Mouse (Mus musculus): ENCODE measurements around the gene Msln. TPM values are rescaled to one million over a fixed set of nuclear protein-coding genes. Genes with fewer than 3 reads are reported as not detected.
A peak's percentile ranks its signal among the peaks of the same experiment; 100 is the strongest.

Gene Msln
- polyA plus RNA-seq, 1 experiment = 9.6 TPM

DNA sequence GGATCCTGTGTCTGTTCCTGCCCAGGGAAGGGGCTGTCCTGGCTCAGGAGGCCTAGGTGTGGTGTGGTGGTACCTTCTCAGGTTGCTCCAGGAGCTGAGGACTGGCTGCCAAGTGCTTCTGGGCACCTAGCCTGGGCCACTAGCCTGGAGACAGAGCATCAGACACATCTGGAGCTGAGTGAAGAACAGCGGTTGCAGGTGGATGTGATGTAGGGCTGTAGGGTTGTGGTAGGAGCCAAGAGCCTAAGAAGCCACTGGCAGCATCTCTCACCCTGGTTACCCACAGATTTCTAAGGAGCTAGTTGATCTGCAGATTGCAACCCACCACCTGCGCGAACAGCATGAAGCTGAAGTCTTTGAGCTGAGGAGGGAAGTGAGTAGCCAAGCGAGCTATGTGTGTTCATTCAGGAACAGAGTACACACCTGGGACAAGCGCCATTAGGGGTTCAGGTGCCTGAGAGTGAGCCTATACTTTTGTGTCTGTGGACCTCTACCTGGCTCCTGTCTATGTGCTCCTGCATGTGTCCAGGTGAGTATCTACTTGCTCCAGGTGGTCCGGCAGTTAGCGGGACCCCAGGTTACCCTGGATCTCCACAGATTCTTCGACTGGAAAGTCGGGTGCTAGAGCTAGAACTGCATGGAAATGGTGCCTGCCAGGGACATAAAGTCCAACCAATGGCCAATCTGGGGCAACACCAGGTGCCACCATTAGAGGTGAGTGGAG lies 32.8 kb upstream of the Msln start:
- Histone ChIP-seq H3K9me3 (replicated peaks; ENCODE audit: control insufficient read depth, insufficient read depth, low read length, poor library complexity, severe bottlenecking) (no peaks in the 10 kb centered on the region), H3K27me3 (ENCODE audit: control insufficient read depth, insufficient read depth, low read length, poor library complexity, severe bottlenecking) (no peaks in the 10 kb centered on the region), H3K27ac (ENCODE audit: insufficient read depth, low read length) (no peak overlapping the region), H3K4me1 (ENCODE audit: control insufficient read depth, insufficient read depth, low read length) (no peaks in the 10 kb centered on the region), H3K4me3 (ENCODE audit: low read depth, low read length) (no peak overlapping the region), H3K9ac (ENCODE audit: low read depth, poor library complexity, severe bottlenecking) (no peak overlapping the region), H3K36me3 (ENCODE audit: control insufficient read depth, insufficient read depth, low read length, poor library complexity, severe bottlenecking) (peaks cover 4% of the 10 kb centered on the region)
- TF ChIP-seq CTCF (IDR thresholded peaks at IDR 0.05; ENCODE audit: low read depth, low read length) = no peak
- TF ChIP-seq POLR2A (IDR thresholded peaks at IDR 0.05; ENCODE audit: insufficient read depth, low read length) = no peak
- no peak for TF ChIP-seq EP300 (IDR thresholded peaks at IDR 0.05; ENCODE audit: insufficient read depth, low read depth, low read length)

GRCm38 (mm10) chr17:25786280-25786679 lies 32.1 kb upstream of the Msln start, which contains the start of gene Ccdc78:
Gene Ccdc78 (plus strand): TSS chr17:25786580.
- no peaks in the 10 kb centered on the region for H3K9me3 ChIP-seq (replicated peaks; ENCODE audit: control insufficient read depth, insufficient read depth, low read length, poor library complexity, severe bottlenecking)
- no peak within 1 kb of the TSS for H3K27ac ChIP-seq (ENCODE audit: insufficient read depth, low read length)
- H3K4me1 ChIP-seq (ENCODE audit: control insufficient read depth, insufficient read depth, low read length) = no peaks in the 10 kb centered on the region
- H3K9ac ChIP-seq (ENCODE audit: low read depth, poor library complexity, severe bottlenecking) = peak within 1 kb of the TSS; percentile 37
- H3K27me3 ChIP-seq (ENCODE audit: control insufficient read depth, insufficient read depth, low read length, poor library complexity, severe bottlenecking) = no peaks in the 10 kb centered on the region
- H3K36me3 ChIP-seq (ENCODE audit: control insufficient read depth, insufficient read depth, low read length, poor library complexity, severe bottlenecking) = peaks cover 4% of the 10 kb centered on the region
- no peak for TF ChIP-seq EP300 (IDR thresholded peaks at IDR 0.05; ENCODE audit: insufficient read depth, low read depth, low read length)
- no peak for TF ChIP-seq POLR2A (IDR thresholded peaks at IDR 0.05; ENCODE audit: insufficient read depth, low read length)
- TF ChIP-seq CTCF (IDR thresholded peaks at IDR 0.05; ENCODE audit: low read depth, low read length) = no peak
- peak within 1 kb of the TSS; percentile 81 for H3K4me3 ChIP-seq (ENCODE audit: low read depth, low read length)

DNA sequence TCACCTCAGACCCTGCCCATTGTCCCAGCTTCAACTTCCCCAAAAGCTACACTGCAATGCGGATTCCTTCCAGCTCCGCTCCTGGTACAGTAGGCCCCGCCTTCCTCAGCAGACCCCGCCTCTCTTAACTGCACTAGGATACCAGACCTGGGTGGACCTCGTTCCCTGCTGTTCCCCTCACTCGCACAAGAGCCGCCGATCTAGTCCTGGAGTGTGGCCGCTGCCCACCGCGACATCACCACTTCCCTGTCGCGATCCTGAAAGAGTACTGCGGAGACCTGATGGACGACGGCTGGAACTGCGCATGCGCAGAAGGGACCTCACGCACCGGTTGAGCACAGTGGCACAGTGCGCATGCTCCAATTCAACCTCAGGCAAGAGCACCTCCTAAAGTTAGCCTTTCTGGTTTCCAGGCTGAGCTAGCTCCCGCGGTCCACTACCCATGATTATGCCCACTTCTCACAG lies 31.1 kb upstream of the Msln start, which contains the start of gene Haghl:
TSS of gene Haghl (minus strand) at position 393 of the 465 bp plus-strand sequence.
- no peak within 1 kb of the TSS; the same call in 1 of the 2 replicates for H3K27ac ChIP-seq (ENCODE audit: insufficient read depth, low read length)
- H3K9me3 ChIP-seq (replicated peaks; ENCODE audit: control insufficient read depth, insufficient read depth, low read length, poor library complexity, severe bottlenecking) = no peaks in the 10 kb centered on the region
- peak within 1 kb of the TSS; percentile 37 for H3K9ac ChIP-seq (ENCODE audit: low read depth, poor library complexity, severe bottlenecking)
- peak within 1 kb of the TSS; percentile 81 for H3K4me3 ChIP-seq (ENCODE audit: low read depth, low read length)
- H3K4me1 ChIP-seq (ENCODE audit: control insufficient read depth, insufficient read depth, low read length) = no peaks in the 10 kb centered on the region
- no peaks in the 10 kb centered on the region for H3K27me3 ChIP-seq (ENCODE audit: control insufficient read depth, insufficient read depth, low read length, poor library complexity, severe bottlenecking)
- H3K36me3 ChIP-seq (ENCODE audit: control insufficient read depth, insufficient read depth, low read length, poor library complexity, severe bottlenecking) = peaks cover 4% of the 10 kb centered on the region
- TF ChIP-seq POLR2A (IDR thresholded peaks at IDR 0.05; ENCODE audit: insufficient read depth, low read length) (peak; percentile 66), CTCF (IDR thresholded peaks at IDR 0.05; ENCODE audit: low read depth, low read length) (no peak), EP300 (IDR thresholded peaks at IDR 0.05; ENCODE audit: insufficient read depth, low read depth, low read length) (no peak)

GRCm38 (mm10) chr17:25783861-25784574 lies 29.8 kb upstream of the Msln start:
- H3K27me3 ChIP-seq (ENCODE audit: control insufficient read depth, insufficient read depth, low read length, poor library complexity, severe bottlenecking) = no peaks in the 10 kb centered on the region
- H3K4me3 ChIP-seq (ENCODE audit: low read depth, low read length) = no peak overlapping the region
- no peaks in the 10 kb centered on the region for H3K4me1 ChIP-seq (ENCODE audit: control insufficient read depth, insufficient read depth, low read length)
- TF ChIP-seq EP300 (IDR thresholded peaks at IDR 0.05; ENCODE audit: insufficient read depth, low read depth, low read length) (no peak), POLR2A (IDR thresholded peaks at IDR 0.05; ENCODE audit: insufficient read depth, low read length) (no peak), CTCF (IDR thresholded peaks at IDR 0.05; ENCODE audit: low read depth, low read length) (no peak)
- H3K36me3 ChIP-seq (ENCODE audit: control insufficient read depth, insufficient read depth, low read length, poor library complexity, severe bottlenecking) = peaks cover 4% of the 10 kb centered on the region
- no peak overlapping the region for H3K9ac ChIP-seq (ENCODE audit: low read depth, poor library complexity, severe bottlenecking)
- H3K9me3 ChIP-seq (replicated peaks; ENCODE audit: control insufficient read depth, insufficient read depth, low read length, poor library complexity, severe bottlenecking) = no peaks in the 10 kb centered on the region
- no peak overlapping the region for H3K27ac ChIP-seq (ENCODE audit: insufficient read depth, low read length)

- H3K36me3 ChIP-seq (ENCODE audit: control insufficient read depth, insufficient read depth, low read length, poor library complexity, severe bottlenecking) = peaks cover 4% of the 10 kb centered on the region
- no peak overlapping the region for H3K9ac ChIP-seq (ENCODE audit: low read depth, poor library complexity, severe bottlenecking)
- H3K4me3 ChIP-seq (ENCODE audit: low read depth, low read length) = no peak overlapping the region
- no peak for TF ChIP-seq EP300 (IDR thresholded peaks at IDR 0.05; ENCODE audit: insufficient read depth, low read depth, low read length)
- H3K4me1 ChIP-seq (ENCODE audit: control insufficient read depth, insufficient read depth, low read length) = no peaks in the 10 kb centered on the region
- no peaks in the 10 kb centered on the region for H3K27me3 ChIP-seq (ENCODE audit: control insufficient read depth, insufficient read depth, low read length, poor library complexity, severe bottlenecking)
- H3K27ac ChIP-seq (ENCODE audit: insufficient read depth, low read length) = no peak overlapping the region
- no peaks in the 10 kb centered on the region for H3K9me3 ChIP-seq (replicated peaks; ENCODE audit: control insufficient read depth, insufficient read depth, low read length, poor library complexity, severe bottlenecking)
Measured at GRCm38 (mm10) chr17:25783086-25783485, 28.9 kb upstream of the Msln start.

DNA sequence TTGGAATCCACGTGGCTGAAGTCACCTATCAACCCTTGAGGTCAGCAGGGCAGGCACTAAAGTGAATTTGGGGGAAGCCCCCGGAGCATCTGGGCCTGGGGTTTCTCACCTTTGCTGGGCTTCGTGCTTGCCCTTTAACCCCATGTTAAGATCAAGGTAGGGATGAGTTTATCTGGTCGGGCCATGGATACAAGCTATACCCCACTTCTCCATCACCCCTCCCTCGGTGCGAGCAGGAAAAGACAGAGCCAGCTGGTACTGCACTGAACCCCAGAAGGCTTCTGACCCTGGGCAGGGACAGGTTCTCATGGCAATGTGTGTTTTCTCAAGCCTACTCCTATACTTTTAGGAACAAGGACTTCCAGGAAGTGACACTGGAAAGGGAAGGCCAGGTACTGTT lies 27.2 kb upstream of the Msln start:
- Histone ChIP-seq H3K4me3 (ENCODE audit: low read depth, low read length) (no peak overlapping the region), H3K36me3 (ENCODE audit: control insufficient read depth, insufficient read depth, low read length, poor library complexity, severe bottlenecking) (peaks cover 4% of the 10 kb centered on the region)

More for the DNA sequence above, 27.2 kb upstream of the Msln start:
- Histone ChIP-seq H3K27ac (ENCODE audit: insufficient read depth, low read length) (no peak overlapping the region), H3K4me1 (ENCODE audit: control insufficient read depth, insufficient read depth, low read length) (no peaks in the 10 kb centered on the region), H3K9ac (ENCODE audit: low read depth, poor library complexity, severe bottlenecking) (no peak overlapping the region), H3K27me3 (ENCODE audit: control insufficient read depth, insufficient read depth, low read length, poor library complexity, severe bottlenecking) (no peaks in the 10 kb centered on the region), H3K9me3 (replicated peaks; ENCODE audit: control insufficient read depth, insufficient read depth, low read length, poor library complexity, severe bottlenecking) (no peaks in the 10 kb centered on the region)
- TF ChIP-seq POLR2A (IDR thresholded peaks at IDR 0.05; ENCODE audit: insufficient read depth, low read length) (no peak), CTCF (IDR thresholded peaks at IDR 0.05; ENCODE audit: low read depth, low read length) (no peak), EP300 (IDR thresholded peaks at IDR 0.05; ENCODE audit: insufficient read depth, low read depth, low read length) (no peak)
